Mouse (Mus musculus) cerebellum, adult 11-12 months (tissue): ENCODE measurements around the gene Snx21.

Source experiments
- DNase-seq: peaks from one replicate; pipeline ENCODE4 v3.0.0; 2022

Snx21 gene

GRCm38 (mm10) chr2:164771123-164771522 is 14.5 kb upstream of the Snx21 start:
- DNase-seq: no peak

DNA sequence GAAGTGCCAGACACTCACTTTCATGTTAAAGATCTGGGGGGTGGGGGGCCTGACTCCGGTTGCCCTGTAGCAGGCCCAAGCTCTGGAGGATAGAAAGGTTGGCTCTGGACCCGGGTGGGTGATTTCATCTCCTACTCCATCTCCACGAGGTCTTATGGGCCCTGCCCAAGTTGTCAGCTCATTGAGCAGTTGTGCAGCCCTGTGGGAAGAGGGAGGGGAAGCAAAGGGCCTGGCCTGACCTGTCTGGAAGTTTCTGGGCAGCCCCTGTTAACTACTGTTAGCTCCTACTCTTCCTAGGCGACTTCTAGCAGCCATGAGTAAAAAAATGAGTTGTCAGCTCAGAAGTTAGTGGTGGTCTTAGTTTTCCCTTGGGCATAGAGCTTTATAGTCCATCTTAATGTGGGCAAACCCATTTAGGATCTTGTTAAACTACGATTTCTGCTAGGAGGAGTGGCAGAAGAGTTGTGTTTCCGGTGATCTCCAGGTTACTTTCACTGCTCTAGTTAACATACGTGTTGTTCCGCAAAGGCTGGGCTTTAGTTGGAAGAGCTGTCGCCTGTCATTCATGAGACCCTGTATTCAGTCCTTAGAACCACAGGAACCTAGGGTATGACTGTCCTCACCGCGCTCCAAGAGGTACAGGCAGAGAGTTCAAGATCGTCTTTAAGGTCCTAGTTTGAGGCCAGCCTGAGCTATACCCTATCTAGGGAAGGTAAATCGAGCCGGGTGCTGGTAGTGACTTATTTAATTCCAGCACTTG is 12.2 kb upstream of the Snx21 start:
- no peak for DNase-seq

- no peak for DNase-seq
These were observed 11.6 kb upstream of the Snx21 start for GRCm38 (mm10) chr2:164773989-164774364.

GRCm38 (mm10) chr2:164776130-164776529 is 9.5 kb upstream of the Snx21 start:
- DNase-seq: no peak

- DNase-seq: no peak
These were observed 8.8 kb upstream of the Snx21 start for GRCm38 (mm10) chr2:164776801-164777200.

DNA sequence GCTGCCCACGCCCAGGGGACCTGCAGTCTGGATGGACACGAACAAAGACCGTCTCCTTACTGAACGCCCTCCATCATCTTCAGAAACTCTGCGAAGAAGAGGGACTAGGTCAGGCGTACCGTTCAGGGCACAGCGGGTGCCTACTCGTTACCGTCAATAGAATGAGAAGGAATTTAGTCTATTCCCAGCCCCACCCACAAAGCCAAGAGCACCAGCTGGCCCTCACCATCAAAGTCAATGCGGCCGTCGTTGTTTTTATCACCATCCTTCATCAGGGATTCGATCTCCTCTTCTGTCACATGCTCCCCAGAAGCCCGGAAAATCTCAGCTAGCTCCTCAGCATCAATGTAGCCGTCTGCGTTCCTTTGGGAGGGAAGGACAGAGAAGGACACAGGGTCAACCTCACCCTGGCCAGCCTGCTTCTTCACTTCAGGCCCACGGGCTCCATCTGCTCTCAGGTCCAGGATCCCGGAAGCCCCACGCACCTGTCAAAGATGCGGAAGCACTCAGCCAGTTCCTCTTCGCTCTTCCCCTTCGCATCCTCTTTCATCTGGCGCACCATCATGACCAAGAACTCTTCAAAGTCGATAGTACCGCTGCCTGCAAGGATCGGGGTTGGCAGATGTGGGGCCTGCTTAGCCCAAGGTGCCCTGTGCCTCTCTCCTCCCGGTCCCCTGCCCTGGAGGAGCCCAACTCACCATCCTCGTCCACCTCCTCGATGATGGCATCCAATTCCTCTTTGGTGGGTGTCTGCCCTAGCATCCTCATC is 8.2 kb upstream of the Snx21 start:
- DNase-seq: no peak

- DNase-seq: no peak
These were observed 7.7 kb upstream of the Snx21 start for GRCm38 (mm10) chr2:164778015-164778287.

- no peak for DNase-seq
These were observed 6.8 kb upstream of the Snx21 start for GRCm38 (mm10) chr2:164778809-164779208.

GRCm38 (mm10) chr2:164779481-164780086 is 6.0 kb upstream of the Snx21 start, which contains the start of gene Tnnc2:
TSS of gene Tnnc2 (minus strand) at chr2:164779967.
- DNase-seq: no peak

DNA sequence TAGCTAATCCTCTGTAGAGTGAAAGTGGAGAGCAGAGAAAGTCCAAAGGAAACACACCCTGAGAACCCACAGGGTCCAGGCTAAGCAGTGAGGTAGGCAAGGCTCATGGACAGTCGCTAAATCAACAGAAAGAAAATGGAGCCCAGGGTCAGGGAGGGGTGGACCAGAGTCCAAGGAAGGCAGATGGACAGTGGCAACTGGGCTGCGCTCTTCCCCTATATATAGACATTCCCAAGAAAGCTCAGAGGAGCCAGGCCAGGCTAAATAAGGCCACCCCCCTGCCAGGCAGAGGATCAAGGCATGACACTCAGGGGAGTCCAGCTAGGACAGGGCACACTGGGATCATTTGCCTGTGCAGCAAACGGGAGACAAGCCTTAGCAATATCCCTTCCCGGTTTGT is 3.7 kb upstream of the Snx21 start:
- DNase-seq: peak; percentile 18

- DNase-seq: no peak
These were observed 1.6 kb upstream of the Snx21 start for GRCm38 (mm10) chr2:164783926-164784581.

- DNase-seq: no peak
These were observed 678 bp upstream of the Snx21 start for GRCm38 (mm10) chr2:164784869-164785420.

DNA sequence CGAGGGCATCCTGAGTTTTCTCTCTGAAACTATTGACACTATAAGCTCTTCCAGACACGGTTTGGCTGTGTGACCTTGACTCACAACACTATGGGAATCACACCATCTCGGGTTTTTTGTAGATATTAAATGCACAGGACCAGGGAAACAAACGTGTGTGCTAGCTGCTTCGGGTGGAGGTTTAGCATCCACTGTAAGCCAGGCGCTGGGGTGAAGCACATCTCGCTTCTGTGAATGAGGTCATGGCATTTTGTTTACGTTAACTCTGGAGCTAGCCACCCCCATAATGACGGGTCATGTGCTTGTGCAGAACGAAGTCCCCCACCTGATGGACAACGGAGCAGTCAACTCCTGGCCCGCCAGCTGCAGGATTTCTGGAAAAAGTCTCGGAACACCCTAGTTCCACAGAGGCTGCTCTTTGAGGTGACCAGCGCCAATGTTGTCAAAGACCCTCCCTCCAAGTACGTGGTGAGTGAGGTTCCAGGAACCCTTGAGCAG is 814 bp downstream of the Snx21 start:
- DNase-seq: peak; percentile 60

- DNase-seq: no peak
These were observed 1.4 kb downstream of the Snx21 start for GRCm38 (mm10) chr2:164787032-164787431.

GRCm38 (mm10) chr2:164787779-164788178 is 2.2 kb downstream of the Snx21 start:
- DNase-seq: no peak

- DNase-seq: peak; percentile 31
These were observed 2.8 kb downstream of the Snx21 start for GRCm38 (mm10) chr2:164788411-164788810.

- DNase-seq: peak; percentile 37
These were observed 4.8 kb downstream of the Snx21 start for GRCm38 (mm10) chr2:164790451-164790850.

- peak; percentile 70 for DNase-seq
These were observed 6.2 kb downstream of the Snx21 start for GRCm38 (mm10) chr2:164791841-164792261.

DNA sequence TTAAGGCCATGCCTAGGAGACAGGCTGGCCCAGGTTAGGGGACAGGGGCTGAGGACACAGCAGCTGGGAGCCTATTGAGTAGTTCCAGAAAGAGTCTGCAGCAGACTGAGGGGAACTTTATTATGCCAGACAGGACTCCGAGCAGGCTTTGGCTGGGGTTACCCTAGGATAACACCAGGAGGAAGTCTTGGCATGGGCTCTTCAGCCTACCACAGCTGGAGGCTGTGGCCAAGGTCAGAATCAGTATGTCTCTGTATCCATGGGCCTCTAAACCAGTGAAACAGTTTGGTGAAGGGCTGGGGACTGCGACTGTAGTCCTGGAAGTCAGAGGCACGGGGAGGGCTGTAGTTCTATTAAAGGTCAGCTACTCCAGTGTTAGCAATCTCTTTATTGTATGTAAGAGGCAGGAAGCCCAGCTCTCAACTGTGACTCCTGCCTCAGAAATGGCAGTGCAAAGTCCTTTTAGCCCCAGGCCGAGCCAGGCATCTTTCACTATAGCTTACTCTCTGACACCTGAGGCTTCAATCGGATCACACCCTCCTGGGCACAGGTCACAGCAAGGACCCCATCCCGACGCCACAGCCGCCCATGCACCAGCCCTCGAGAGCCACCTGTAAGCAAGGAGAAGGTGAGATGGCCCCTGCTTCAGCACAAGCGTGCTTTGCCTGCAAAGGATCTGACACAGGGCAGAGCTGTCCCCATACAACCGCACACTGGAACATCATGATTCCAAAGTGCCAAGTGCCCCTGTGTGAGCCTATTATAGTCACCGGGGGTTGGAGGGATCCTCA is 7.0 kb downstream of the Snx21 start:
- peak; percentile 47 for DNase-seq

DNA sequence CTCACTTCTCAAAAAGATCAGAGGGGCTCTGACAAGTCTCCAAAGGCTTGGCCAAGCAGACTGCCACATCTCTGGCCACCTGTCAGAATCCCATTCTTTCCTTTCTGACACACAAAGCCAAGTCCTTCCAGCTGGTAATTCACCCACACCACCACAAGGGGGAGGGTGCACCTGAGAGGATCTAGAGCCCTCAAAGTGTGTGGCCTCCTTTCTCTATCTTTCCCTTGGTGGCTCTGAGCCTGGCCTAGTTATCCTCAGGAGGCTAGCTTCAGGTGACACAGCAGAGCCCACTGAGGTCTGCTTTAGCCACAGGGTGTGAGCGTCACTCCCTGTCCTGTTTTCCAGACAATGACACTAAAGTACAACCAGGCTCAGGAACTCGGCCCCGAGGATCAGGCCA is 7.6 kb downstream of the Snx21 start:
- DNase-seq: peak; percentile 81

GRCm38 (mm10) chr2:164793772-164794171 is 8.1 kb downstream of the Snx21 start:
- peak; percentile 31 for DNase-seq

DNA sequence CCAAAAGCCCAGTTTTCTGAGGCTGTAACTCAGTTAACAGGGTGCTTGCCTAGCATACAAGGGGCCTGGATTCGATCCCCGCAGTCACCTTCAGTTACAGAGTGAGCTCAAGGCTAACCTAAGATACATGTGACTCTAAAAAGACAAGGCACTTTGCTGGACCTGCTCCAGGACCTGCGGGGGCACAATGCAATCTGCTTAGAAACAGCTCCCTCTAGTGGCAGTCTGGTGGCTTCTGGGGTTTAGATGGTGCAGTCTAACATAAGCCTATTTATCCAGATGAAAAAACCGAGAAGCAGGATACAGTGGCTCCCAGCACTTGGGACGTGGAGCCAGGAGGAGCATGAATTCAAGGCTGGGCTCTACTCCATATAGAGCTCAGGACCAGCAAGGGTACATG is 8.7 kb downstream of the Snx21 start:
- peak; percentile 82 for DNase-seq
